Mouse (Mus musculus) liver, embryonic 14.5 days (tissue): ENCODE measurements around the gene Slc26a8.

Experiments
- CTCF ChIP-seq: IDR thresholded peaks from 2 replicates; pipeline ENCODE4 v1.5.1; 2016; ENCODE audit warnings: antibody characterized with exemption, low read depth, control low read depth
- EP300 ChIP-seq: IDR thresholded peaks from 2 replicates; pipeline ENCODE4 v1.6.1; 2016; ENCODE audit warnings: antibody characterized with exemption, low read depth

- TF ChIP-seq CTCF (no peak), EP300 (no peak)
Observed at GRCm38 (mm10) chr17:28588591-28588990, 101.4 kb downstream of the Slc26a8 start.
